Mouse (Mus musculus) myocyte (in vitro differentiated cells): Measurements from ENCODE around the gene Ly6g6f. TPM values are rescaled to one million over a fixed set of nuclear protein-coding genes. Genes with fewer than 3 reads are reported as not detected.

Experiments used
- H3K27me3 ChIP-seq: one replicate; pipeline ENCODE4 v1.6.1; 2011; ENCODE audit not compliant: control insufficient read depth, insufficient read depth, insufficient read length
- H3K36me3 ChIP-seq: one replicate; pipeline ENCODE4 v1.6.1; 2011; ENCODE audit not compliant: control insufficient read depth, insufficient read depth
- H3K4me2 ChIP-seq: one replicate; pipeline ENCODE4 v1.6.1; 2011; ENCODE audit warnings: low read depth, control low read depth
- H3K4me3 ChIP-seq: one replicate; pipeline ENCODE4 v1.5.1; 2011; ENCODE audit warnings: mild to moderate bottlenecking, control low read depth, moderate library complexity
- H3K79me2 ChIP-seq: one replicate; pipeline ENCODE4 v1.6.1; 2011; ENCODE audit not compliant: control insufficient read depth, insufficient read depth
- H3ac ChIP-seq: one replicate; pipeline ENCODE4 v1.6.1; 2011; ENCODE audit not compliant: control insufficient read depth, insufficient read length
- CEBPB ChIP-seq: IDR thresholded peaks from 2 replicates; pipeline ENCODE4 v1.6.1; 2011; ENCODE audit warnings: mild to moderate bottlenecking, moderate library complexity; ENCODE audit not compliant: poor library complexity, insufficient read depth, severe bottlenecking
- E2F4 ChIP-seq: IDR thresholded peaks from one replicate; pipeline ENCODE4 v1.6.1; 2011; ENCODE audit warnings: mild to moderate bottlenecking, control low read depth, moderate library complexity; ENCODE audit not compliant: insufficient read depth
- MAX ChIP-seq: IDR thresholded peaks from one replicate; pipeline ENCODE4 v1.6.1; 2011; ENCODE audit warnings: low read depth, mild to moderate bottlenecking, control low read depth
- MYOD1 ChIP-seq, 3 experiments: IDR thresholded peaks; one replicate each; pipeline ENCODE4 v1.6.1; 2011; ENCODE audit warnings: control low read depth in 2 of 3, low read depth in 2 of 3, mild to moderate bottlenecking in 2 of 3, moderate library complexity in 1 of 3; ENCODE audit not compliant: insufficient read length in 2 of 3, control insufficient read depth in 1 of 3
- MYOG ChIP-seq, 3 experiments: IDR thresholded peaks; one replicate each; pipeline ENCODE4 v1.6.1; 2011; ENCODE audit warnings: control low read depth in 2 of 3, low read depth in 2 of 3, mild to moderate bottlenecking in 2 of 3; ENCODE audit not compliant: insufficient read length in 2 of 3, control insufficient read depth in 1 of 3, insufficient read depth in 1 of 3
- POLR2A ChIP-seq: IDR thresholded peaks from one replicate; pipeline ENCODE4 v1.6.1; 2011; ENCODE audit warnings: low read depth, mild to moderate bottlenecking, control low read depth, moderate library complexity; ENCODE audit not compliant: insufficient read length
- POLR2AphosphoS2 ChIP-seq: IDR thresholded peaks from one replicate; pipeline ENCODE4 v1.6.1; 2011; ENCODE audit warnings: low read depth, control low read depth; ENCODE audit not compliant: insufficient read length
- REST ChIP-seq: IDR thresholded peaks from one replicate; pipeline ENCODE4 v1.6.1; 2011; ENCODE audit warnings: mild to moderate bottlenecking, control low read depth, moderate library complexity; ENCODE audit not compliant: insufficient read depth, insufficient read length
- SRF ChIP-seq: IDR thresholded peaks from one replicate; pipeline ENCODE4 v1.6.1; 2011; ENCODE audit warnings: low read depth; ENCODE audit not compliant: control insufficient read depth, insufficient read length
- TCF12 ChIP-seq: IDR thresholded peaks from one replicate; pipeline ENCODE4 v1.6.1; 2011; ENCODE audit warnings: mild to moderate bottlenecking, control low read depth; ENCODE audit not compliant: poor library complexity, insufficient read depth, severe bottlenecking
- TCF3 ChIP-seq: IDR thresholded peaks from one replicate; pipeline ENCODE4 v1.6.1; 2011; ENCODE audit warnings: low read depth, control low read depth; ENCODE audit not compliant: insufficient read length
- USF1 ChIP-seq: IDR thresholded peaks from one replicate; pipeline ENCODE4 v1.6.1; 2011; ENCODE audit warnings: low read depth, mild to moderate bottlenecking, control low read depth, moderate library complexity
- polyA plus RNA-seq: library from polyadenylated mRNA; unstranded; fragments of >200 nt; fragmentation: generic; extraction: Trizol; gene quantifications from one replicate; pipeline ENCODE4 v1.2.1, GENCODE M21; 2012; ENCODE audit warnings: missing spikeins

Gene Ly6g6f
- polyA plus RNA-seq, 1 experiment = not detected

- Histone ChIP-seq H3K4me3 (peak within 1 kb of the TSS; percentile 97), H3K4me2 (peak within 1 kb of the TSS; percentile 97), H3ac (peak within 1 kb of the TSS; percentile 66), H3K36me3 (peaks cover 7% of the 10 kb centered on the region), H3K79me2 (peaks cover 36% of the 10 kb centered on the region), H3K27me3 (no peaks in the 10 kb centered on the region)
- TF ChIP-seq E2F4 (peak; percentile 74), TCF3 (no peak)
Measured at GRCm38 (mm10) chr17:35121871-35122303, 36.5 kb upstream of the Ly6g6f start, which contains the start of gene Csnk2b. Csnk2b (minus strand) TSS chr17:35122053.

- Histone ChIP-seq H3ac (peak within 1 kb of the TSS; percentile 66), H3K79me2 (peaks cover 30% of the 10 kb centered on the region), H3K4me2 (peak within 1 kb of the TSS; percentile 97), H3K36me3 (peaks cover 7% of the 10 kb centered on the region), H3K4me3 (peak within 1 kb of the TSS; percentile 97), H3K27me3 (no peaks in the 10 kb centered on the region)
- TF ChIP-seq POLR2AphosphoS2 = peak; percentile 41
- no peak for TF ChIP-seq MYOG (IDR thresholded peaks at IDR 0.05; ENCODE audit: control insufficient read depth in 1 of 3, insufficient read depth in 1 of 3, insufficient read length in 2 of 3, low read depth in 2 of 3)
- no peak for TF ChIP-seq MYOD1 (IDR thresholded peaks at IDR 0.05; ENCODE audit: control insufficient read depth in 1 of 3, insufficient read length in 2 of 3, low read depth in 2 of 3)
- no peak for TF ChIP-seq TCF12
- TF ChIP-seq POLR2A = peak; percentile 51
- TF ChIP-seq MAX = no peak
- TF ChIP-seq SRF = peak; percentile 38
- TF ChIP-seq E2F4 = no peak
Measured at GRCm38 (mm10) chr17:35121143-35121799, 35.9 kb upstream of the Ly6g6f start, which contains the start of gene Gpank1. Gpank1 (plus strand) TSS chr17:35121455.

GRCm38 (mm10) chr17:35120745-35121142 is 35.3 kb upstream of the Ly6g6f start:
- Histone ChIP-seq H3K4me3 (peak overlapping the region; percentile 97), H3K27me3 (no peaks in the 10 kb centered on the region), H3ac (peak overlapping the region; percentile 66), H3K36me3 (peaks cover 7% of the 10 kb centered on the region), H3K4me2 (peak overlapping the region; percentile 97), H3K79me2 (peaks cover 30% of the 10 kb centered on the region)
- TF ChIP-seq TCF12 (no peak), CEBPB (no peak), USF1 (no peak), MYOG (IDR thresholded peaks at IDR 0.05; ENCODE audit: control insufficient read depth in 1 of 3, insufficient read depth in 1 of 3, insufficient read length in 2 of 3, low read depth in 2 of 3) (no peak), POLR2AphosphoS2 (no peak), REST (no peak), MYOD1 (IDR thresholded peaks at IDR 0.05; ENCODE audit: control insufficient read depth in 1 of 3, insufficient read length in 2 of 3, low read depth in 2 of 3) (no peak), E2F4 (no peak), SRF (no peak), POLR2A (no peak), MAX (no peak), TCF3 (no peak)

- peaks cover 10% of the 10 kb centered on the region for H3K79me2 ChIP-seq
- TF ChIP-seq POLR2AphosphoS2 (peak; percentile 3), TCF12 (no peak)
- no peak within 1 kb of the TSS for H3K4me3 ChIP-seq
- H3K36me3 ChIP-seq = peaks cover 13% of the 10 kb centered on the region
- no peak within 1 kb of the TSS for H3K4me2 ChIP-seq
- H3ac ChIP-seq = no peak within 1 kb of the TSS
- no peaks in the 10 kb centered on the region for H3K27me3 ChIP-seq
Measured at GRCm38 (mm10) chr17:35115046-35116019, 29.9 kb upstream of the Ly6g6f start, which contains the start of gene Ly6g5b. Ly6g5b (minus strand) TSS chr17:35115428.

GRCm38 (mm10) chr17:35111774-35112173 is 26.4 kb upstream of the Ly6g6f start:
- H3K4me2 ChIP-seq = no peak overlapping the region
- H3K27me3 ChIP-seq = no peaks in the 10 kb centered on the region
- TF ChIP-seq CEBPB = no peak
- TF ChIP-seq E2F4 = no peak
- TF ChIP-seq USF1 = no peak
- TF ChIP-seq MAX = no peak
- no peak for TF ChIP-seq TCF3
- no peak for TF ChIP-seq TCF12
- TF ChIP-seq POLR2A = no peak
- no peak for TF ChIP-seq REST
- no peak for TF ChIP-seq MYOD1 (IDR thresholded peaks at IDR 0.05; ENCODE audit: control insufficient read depth in 1 of 3, insufficient read length in 2 of 3, low read depth in 2 of 3)
- no peak for TF ChIP-seq POLR2AphosphoS2
- no peak for TF ChIP-seq MYOG (IDR thresholded peaks at IDR 0.05; ENCODE audit: control insufficient read depth in 1 of 3, insufficient read depth in 1 of 3, insufficient read length in 2 of 3, low read depth in 2 of 3)
- no peak for TF ChIP-seq SRF
- H3K4me3 ChIP-seq = no peak overlapping the region
- H3K79me2 ChIP-seq = no peaks in the 10 kb centered on the region
- H3K36me3 ChIP-seq = peaks cover 6% of the 10 kb centered on the region
- no peak overlapping the region for H3ac ChIP-seq
